Mouse (Mus musculus) small intestine, adult 2 months (tissue): ENCODE data around the gene Farsa.

Experiments used
- CTCF ChIP-seq: fragments of 200-500 bp; IDR thresholded peaks from 2 replicates; pipeline ENCODE4 v1.5.1; 2012; ENCODE audit warnings: low read depth, mild to moderate bottlenecking, control low read depth, inconsistent platforms, low read length, moderate library complexity, mixed read lengths; ENCODE audit not compliant: insufficient replicate concordance, insufficient read length; ENCODE audit errors: extremely low read depth
- POLR2A ChIP-seq: fragments of 200-500 bp; IDR thresholded peaks from 2 replicates; pipeline ENCODE4 v1.6.1; 2012; ENCODE audit warnings: low read depth, mild to moderate bottlenecking, control low read depth, inconsistent platforms, low read length, moderate library complexity

- TF ChIP-seq CTCF: no peak
- TF ChIP-seq POLR2A: no peak
Observed at GRCm38 (mm10) chr8:84895963-84896362, 39.2 kb downstream of the Farsa start.
